ENCODE assay signal across 9 mouse cellular contexts in genomic region chr4:130960118-130960734, GRCm38 (mm10). TPM values are rescaled to one million over a fixed set of nuclear protein-coding genes. Genes with fewer than 3 reads are reported as not detected.
DNase-seq lines count a peak whose midpoint lies in the region; ATAC-seq and TF ChIP-seq lines count a peak whose summit lies in the region.
"Had no signal": no experiment of that assay in that cellular context is flagged by ENCODE, and none has a peak within 500 bp of the region (broad histone marks: within the 10 kb centered on the region; RNA-seq: fewer than 3 reads in every experiment).

No protein-coding gene starts in this region.

- H3K9ac ChIP-seq in forebrain, postnatal 0 days = no peak overlapping the region
- H3K9ac ChIP-seq in hindbrain, embryonic 11.5 days (ENCODE audit: low read depth, low read length) = no peak overlapping the region
- H3K9ac ChIP-seq: lung, embryonic 15.5 days had no signal

- WGBS in cerebellum, adult 2 months = 33% methylated on average over 9 of the region's 9 CpGs
- 27% methylated on average over 9 of the region's 9 CpGs for WGBS in forebrain, postnatal 0 days
- WGBS in hindbrain, embryonic 11.5 days = 37% methylated on average over 9 of the region's 9 CpGs

- no peak overlapping the region for H3K27ac ChIP-seq in cerebellum, adult 2 months (ENCODE audit: insufficient read depth, low read length)
- no peak overlapping the region for H3K27ac ChIP-seq in forebrain, postnatal 0 days (ENCODE audit: low read depth, low read length)
- no peak overlapping the region for H3K27ac ChIP-seq in hindbrain, embryonic 11.5 days (ENCODE audit: low read depth, low read length)
- H3K27ac ChIP-seq: lung, embryonic 15.5 days had no signal

- H3K4me3 ChIP-seq in cerebellum, adult 2 months (replicated peaks; ENCODE audit: insufficient read depth, low read depth, low read length) = no peak overlapping the region
- H3K4me3 ChIP-seq in forebrain, postnatal 0 days (ENCODE audit: low read depth, low read length) = no peak overlapping the region
- no peak overlapping the region for H3K4me3 ChIP-seq in hindbrain, embryonic 11.5 days (ENCODE audit: low read depth, low read length)
- H3K4me3 ChIP-seq: lung, embryonic 15.5 days had no signal

- TF ChIP-seq CTCF in cerebellum, adult 2 months (IDR thresholded peaks at IDR 0.05; ENCODE audit: borderline replicate concordance, insufficient read depth, low read depth, low read length) = peak; percentile 100
- TF ChIP-seq CTCF in forebrain, postnatal 0 days (IDR thresholded peaks at IDR 0.05; ENCODE audit: low read depth) = peak; percentile 99

- H3K27me3 ChIP-seq in cerebellum, adult 2 months (ENCODE audit: control insufficient read depth, insufficient read depth, low read length) = no peaks in the 10 kb centered on the region
- no peaks in the 10 kb centered on the region for H3K27me3 ChIP-seq in forebrain, postnatal 0 days (ENCODE audit: insufficient read depth, low read length)
- H3K27me3 ChIP-seq in hindbrain, embryonic 11.5 days (ENCODE audit: control insufficient read depth, insufficient read depth, low read length) = no peaks in the 10 kb centered on the region

- H3K4me2 ChIP-seq in forebrain, postnatal 0 days (ENCODE audit: low read depth) = no peak overlapping the region
- no peak overlapping the region for H3K4me2 ChIP-seq in hindbrain, embryonic 11.5 days (replicated peaks; ENCODE audit: low read depth, low read length)
- H3K4me2 ChIP-seq: lung, embryonic 15.5 days had no signal

- H3K4me1 ChIP-seq in cerebellum, adult 2 months (ENCODE audit: control insufficient read depth, insufficient read depth, low read length) = no peaks in the 10 kb centered on the region
- H3K4me1 ChIP-seq in forebrain, postnatal 0 days (ENCODE audit: insufficient read depth) = no peaks in the 10 kb centered on the region
- H3K4me1 ChIP-seq in hindbrain, embryonic 11.5 days (replicated peaks; ENCODE audit: control insufficient read depth, insufficient read depth, low read length) = no peaks in the 10 kb centered on the region
- H3K4me1 ChIP-seq: lung, embryonic 15.5 days had no signal

- H3K9me3 ChIP-seq in forebrain, postnatal 0 days (ENCODE audit: low read length) = no peaks in the 10 kb centered on the region
- H3K9me3 ChIP-seq in hindbrain, embryonic 11.5 days (ENCODE audit: control insufficient read depth, low read length) = no peaks in the 10 kb centered on the region
- H3K9me3 ChIP-seq: lung, embryonic 15.5 days had no signal

- no peaks in the 10 kb centered on the region for H3K36me3 ChIP-seq in forebrain, postnatal 0 days (ENCODE audit: insufficient read depth)
- no peaks in the 10 kb centered on the region for H3K36me3 ChIP-seq in hindbrain, embryonic 11.5 days (ENCODE audit: control insufficient read depth, insufficient read depth, low read length)
- H3K36me3 ChIP-seq: lung, embryonic 15.5 days had no signal

- TF ChIP-seq POLR2A in cerebellum, adult 2 months (IDR thresholded peaks at IDR 0.05; ENCODE audit: borderline replicate concordance, insufficient read depth, low read length) = no peak

- peak; percentile 60 for DNase-seq in Muller cell, postnatal 12 days (ENCODE audit: inconsistent ontology term)
- DNase-seq in cerebellum, adult 2 months = peak; percentile 81 to 93
- peak; percentile 91 for DNase-seq in forebrain, postnatal 0 days
- DNase-seq in hindbrain, embryonic 11.5 days (ENCODE audit: low spot score) = peak; percentile 94
- peak; percentile 60 for DNase-seq in layer of hippocampus, adult 9-11 months
- peak; percentile 90 for DNase-seq in lung, postnatal 14 days
- peak; percentile 66 for DNase-seq in retina, postnatal 7 days (ENCODE audit: low read depth, low spot score)
- DNase-seq in urinary bladder, adult 2 months (ENCODE audit: low spot score) = peak; percentile 83

- ATAC-seq in forebrain, postnatal 0 days = peak; percentile 89
- ATAC-seq in hindbrain, embryonic 11.5 days (ENCODE audit: low FRiP score) = no peak

RNA-seq across cellular contexts. Expression of gene Matn1, which starts 16.0 kb away (rescaled TPM):
- 0.23 and 0.33 TPM in 2 replicates for polyA plus RNA-seq in cerebellum, adult 2 months (2012; rRNA removed)
- total RNA-seq in forebrain, postnatal 0 days (2014; rRNA removed) = 0.24 and 0.38 TPM in 2 replicates
- polyA plus RNA-seq in forebrain, postnatal 0 days (2015; fragmentation: Nextera tagmentation; extraction: Ambion mirVana) = 0.16 and 0.27 TPM in 2 replicates
- 0.85 TPM in 1 of 2 replicates, not detected in the other for polyA plus RNA-seq in hindbrain, embryonic 11.5 days (2014; fragmentation: Nextera tagmentation; extraction: Ambion mirVana)
- polyA plus RNA-seq in urinary bladder, adult 2 months (2012; rRNA removed) = 0.04 TPM in 1 of 2 replicates, not detected in the other

RNA-seq across cellular contexts. Expression of gene Laptm5, which starts 47.3 kb away (rescaled TPM):
- 18.9 and 19.0 TPM in 2 replicates for polyA plus RNA-seq in cerebellum, adult 2 months (2012; rRNA removed)
- total RNA-seq in forebrain, postnatal 0 days (2014; rRNA removed) = 17.5 and 25.5 TPM in 2 replicates
- polyA plus RNA-seq in forebrain, postnatal 0 days (2015; fragmentation: Nextera tagmentation; extraction: Ambion mirVana) = 30.2 and 34.3 TPM in 2 replicates
- 23.4 and 32.1 TPM in 2 replicates for polyA plus RNA-seq in hindbrain, embryonic 11.5 days (2014; fragmentation: Nextera tagmentation; extraction: Ambion mirVana)
- polyA plus RNA-seq in urinary bladder, adult 2 months (2012; rRNA removed) = 50.5 and 51.9 TPM in 2 replicates
